Mouse (Mus musculus) intestine, postnatal 0 days (tissue): ENCODE data around the gene Gm10358. TPM values are rescaled to one million over a fixed set of nuclear protein-coding genes. Genes with fewer than 3 reads are reported as not detected.
"Not testable (repeated sequence)": the region's sequence is repeated elsewhere in the genome, so short reads cannot be mapped to it uniquely, and the experiment has no call there.

Experiments
- ATAC-seq: fragments of 200-750 bp; cut with Nextera tagmentation; 2 replicates; pipeline ENCODE4 v1.8.0; 2017; ENCODE audit warnings: mild to moderate bottlenecking, moderate TSS enrichment, moderate library complexity
- H3K27ac ChIP-seq: fragments of 300-500 bp; sonication (generic); 2 replicates; pipeline ENCODE4 v1.5.1; 2014; ENCODE audit warnings: mild to moderate bottlenecking, low read depth, low read length, moderate library complexity
- H3K27me3 ChIP-seq: fragments of 300-500 bp; sonication (generic); replicated peaks from 2 replicates; pipeline ENCODE4 v1.6.1; 2014; ENCODE audit warnings: low read length, mixed read lengths; ENCODE audit not compliant: control insufficient read depth, insufficient read depth
- H3K36me3 ChIP-seq: fragments of 300-500 bp; sonication (generic); 2 replicates; pipeline ENCODE4 v1.6.1; 2014; ENCODE audit warnings: mild to moderate bottlenecking, moderate library complexity; ENCODE audit not compliant: control insufficient read depth, insufficient read depth
- H3K4me1 ChIP-seq: fragments of 300-500 bp; sonication (generic); replicated peaks from 2 replicates; pipeline ENCODE4 v1.6.1; 2014; ENCODE audit warnings: antibody characterized with exemption, low read length, mixed read lengths; ENCODE audit not compliant: control insufficient read depth, insufficient read depth
- H3K4me2 ChIP-seq: fragments of 300-500 bp; sonication (generic); replicated peaks from 2 replicates; pipeline ENCODE4 v1.6.1; 2014; ENCODE audit warnings: low read depth, mild to moderate bottlenecking, moderate library complexity
- H3K4me3 ChIP-seq: fragments of 300-500 bp; sonication (generic); 2 replicates; pipeline ENCODE4 v1.5.1; 2014; ENCODE audit warnings: low read depth, low read length
- H3K9ac ChIP-seq: fragments of 300-500 bp; sonication (generic); 2 replicates; pipeline ENCODE4 v1.6.1; 2014; ENCODE audit warnings: mild to moderate bottlenecking, low read depth, low read length
- H3K9me3 ChIP-seq: fragments of 300-500 bp; sonication (generic); 2 replicates; pipeline ENCODE4 v1.6.1; 2016; ENCODE audit warnings: mixed run types; ENCODE audit not compliant: control insufficient read depth
- CTCF ChIP-seq: sonication (generic); IDR thresholded peaks from 2 replicates; pipeline ENCODE4 v1.5.1; 2016; ENCODE audit warnings: low read depth, mild to moderate bottlenecking, control low read depth, antibody characterized with exemption, moderate library complexity
- WGBS: fragments of 180-500 bp; shearing (Covaris S2); extraction: QIAGEN DNeasy Blood & Tissue Kit; methylation state at CpG from one replicate; pipeline ENCODE4 v1.1.7; 2014; 5-methylcytosine and 5-hydroxymethylcytosine counted together
- polyA plus RNA-seq: library from polyadenylated mRNA; unstranded; fragments of >200 nt; fragmentation: Nextera tagmentation; extraction: Ambion mirVana; gene quantifications from 2 replicates; pipeline ENCODE4 v1.2.1, GENCODE M21; 2015

Gm10358 gene
- 0.23 TPM in 1 of 2 replicates, not detected in the other for polyA plus RNA-seq

- H3K9ac ChIP-seq: no peak within 1 kb of the TSS
- no peak within 1 kb of the TSS for H3K27ac ChIP-seq
- no peak for ATAC-seq
- WGBS: 96% methylated on average over 5 of the region's 5 CpGs
- no peaks in the 10 kb centered on the region for H3K9me3 ChIP-seq
- TF ChIP-seq CTCF: no peak
- H3K4me2 ChIP-seq: no peak within 1 kb of the TSS
- no peak within 1 kb of the TSS for H3K4me3 ChIP-seq
- no peaks in the 10 kb centered on the region for H3K27me3 ChIP-seq
- H3K36me3 ChIP-seq: no peaks in the 10 kb centered on the region
- H3K4me1 ChIP-seq: no peaks in the 10 kb centered on the region
Measured at GRCm38 (mm10) chr8:75406489-75406888, at the start of gene Gm10358. TSS of gene Gm10358 (minus strand) at chr8:75406589.

- TF ChIP-seq CTCF: no peak
- H3K36me3 ChIP-seq: no peaks in the 10 kb centered on the region
- no peak within 1 kb of the TSS for H3K27ac ChIP-seq
- no peak for ATAC-seq
- no peaks in the 10 kb centered on the region for H3K27me3 ChIP-seq
- H3K4me2 ChIP-seq: no peak within 1 kb of the TSS
- 87% methylated on average over 7 of the region's 7 CpGs for WGBS
- H3K4me3 ChIP-seq: no peak within 1 kb of the TSS
- H3K9me3 ChIP-seq: no peaks in the 10 kb centered on the region
- no peaks in the 10 kb centered on the region for H3K4me1 ChIP-seq
- no peak within 1 kb of the TSS for H3K9ac ChIP-seq
Measured at GRCm38 (mm10) chr8:75448394-75448793, 42.0 kb upstream of the Gm10358 start, which contains the start of gene Iqcm. TSS of gene Iqcm (plus strand) at chr8:75448694.

GRCm38 (mm10) chr8:75415696-75416095 lies 9.3 kb upstream of the Gm10358 start:
- not testable (repeated sequence) for H3K4me1 ChIP-seq, H3K27ac ChIP-seq, H3K27me3 ChIP-seq, H3K9me3 ChIP-seq, ATAC-seq, H3K9ac ChIP-seq, H3K4me3 ChIP-seq, H3K36me3 ChIP-seq, H3K4me2 ChIP-seq
- 78% methylated on average over 3 of the region's 3 CpGs for WGBS

GRCm38 (mm10) chr8:75384770-75385290 lies 21.6 kb downstream of the Gm10358 start:
- H3K9me3 ChIP-seq: no peaks in the 10 kb centered on the region
- H3K27me3 ChIP-seq: no peaks in the 10 kb centered on the region
- no peak for ATAC-seq
- 63% methylated on average over 4 of the region's 4 CpGs for WGBS
- no peak for TF ChIP-seq CTCF
- no peak overlapping the region for H3K4me3 ChIP-seq
- H3K4me2 ChIP-seq: no peak overlapping the region
- no peak overlapping the region for H3K9ac ChIP-seq
- no peaks in the 10 kb centered on the region for H3K4me1 ChIP-seq
- H3K36me3 ChIP-seq: no peaks in the 10 kb centered on the region
- no peak overlapping the region for H3K27ac ChIP-seq

- Histone ChIP-seq H3K4me2 (no peak overlapping the region), H3K27me3 (no peaks in the 10 kb centered on the region), H3K4me1 (no peaks in the 10 kb centered on the region), H3K9me3 (no peaks in the 10 kb centered on the region), H3K4me3 (no peak overlapping the region), H3K27ac (no peak overlapping the region), H3K36me3 (no peaks in the 10 kb centered on the region), H3K9ac (no peak overlapping the region)
- ATAC-seq: no peak
- no peak for TF ChIP-seq CTCF
- 81% methylated on average over 1 of the region's 1 CpGs for WGBS
Measured at GRCm38 (mm10) chr8:75375530-75376123, 30.8 kb downstream of the Gm10358 start.

- Histone ChIP-seq H3K4me1 (no peaks in the 10 kb centered on the region), H3K27me3 (no peaks in the 10 kb centered on the region), H3K36me3 (no peaks in the 10 kb centered on the region), H3K9me3 (no peaks in the 10 kb centered on the region), H3K4me2 (no peak overlapping the region), H3K4me3 (no peak overlapping the region), H3K27ac (no peak overlapping the region), H3K9ac (no peak overlapping the region)
- no peak for ATAC-seq
- 96% methylated on average over 2 of the region's 2 CpGs for WGBS
- TF ChIP-seq CTCF: no peak
Measured at GRCm38 (mm10) chr8:75372006-75372405, 34.4 kb downstream of the Gm10358 start.

Other genes starting within 250 kb of the Gm10358 start
- gene Rasd2, start 192.6 kb downstream of the Gm10358 start, polyA plus RNA-seq: 0.85 and 1.3 TPM in 2 replicates
- gene Iqcm, start 42.1 kb upstream of the Gm10358 start, polyA plus RNA-seq: not detected in 2 replicates